Mouse (Mus musculus) CD4-positive helper T cell, adult 2 months (primary cell): Measurements from ENCODE around the gene Arhgef17.

Experiments
- DNase-seq: peaks from one replicate; pipeline ENCODE4 v3.0.0-alpha.2; 2012; ENCODE audit warnings: low read depth, missing footprints, low spot score

Arhgef17 gene

DNA sequence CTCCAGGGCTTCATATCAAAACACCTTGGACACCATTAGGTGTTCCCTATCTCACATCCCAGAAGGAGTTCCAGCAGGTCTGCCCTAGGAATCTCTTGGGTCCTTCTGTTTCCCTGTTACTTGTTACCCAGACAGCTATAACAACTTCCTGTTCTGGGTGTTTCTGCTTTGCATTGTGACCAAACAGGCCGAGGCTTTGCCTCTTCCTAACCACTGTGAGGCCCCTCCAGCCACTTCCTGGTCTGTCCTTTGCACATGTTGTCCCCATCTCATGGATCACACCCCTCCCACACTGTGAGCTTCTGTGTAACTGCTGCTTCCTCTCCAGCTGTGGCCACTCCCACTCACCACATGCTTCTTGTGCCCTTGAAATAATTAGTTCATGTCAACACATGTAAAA lies 86.5 kb downstream of the Arhgef17 start:
- peak; percentile 60 for DNase-seq

DNA sequence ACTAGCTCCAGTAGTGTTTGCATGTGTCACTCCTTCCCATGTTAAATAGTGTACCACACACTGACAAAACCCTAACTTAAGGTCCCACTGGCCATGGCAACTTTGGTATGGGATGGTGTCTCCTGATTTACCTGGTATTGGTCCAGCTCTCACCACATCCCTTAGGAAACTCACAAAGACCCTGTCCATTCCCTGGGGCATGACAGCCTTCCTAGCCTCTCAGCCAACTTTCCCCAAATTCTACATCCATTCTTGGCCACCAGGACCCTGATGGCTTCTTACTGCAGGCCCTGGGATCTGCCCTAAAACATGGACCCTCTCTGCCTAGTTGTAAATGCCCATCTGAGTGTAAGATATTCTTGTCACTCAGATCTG lies 86.9 kb downstream of the Arhgef17 start:
- no peak for DNase-seq

DNA sequence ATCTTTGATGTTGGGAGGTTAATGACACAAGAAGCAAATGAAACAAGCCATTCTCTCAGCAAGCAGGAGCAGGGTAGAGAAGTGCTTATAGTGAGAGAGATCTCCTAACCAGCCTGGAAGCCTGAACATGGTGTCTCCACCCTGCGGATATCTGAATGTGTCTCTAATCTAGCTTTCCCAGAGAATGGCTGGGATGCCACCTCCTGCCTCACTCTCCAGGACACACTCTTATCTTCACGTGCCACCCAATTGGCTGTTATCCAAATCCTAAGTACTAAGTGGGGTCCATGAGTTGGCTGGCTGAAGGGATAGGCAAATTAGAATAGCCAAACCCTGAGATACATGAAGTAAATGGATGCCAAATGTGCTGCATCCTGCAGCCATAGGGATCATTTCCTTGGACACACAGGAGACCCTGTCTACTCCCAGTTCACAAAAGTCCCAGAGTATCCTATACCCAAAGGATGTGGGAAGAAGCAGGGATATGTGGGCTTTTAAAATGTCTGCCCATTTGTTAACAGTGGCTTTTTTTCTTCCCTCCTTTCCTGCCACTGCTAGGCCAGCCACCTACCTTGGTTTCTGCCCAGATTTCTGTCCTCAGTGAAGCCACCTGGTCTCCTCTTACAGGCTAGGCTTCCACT lies 87.4 kb downstream of the Arhgef17 start:
- DNase-seq, result no peak

DNA sequence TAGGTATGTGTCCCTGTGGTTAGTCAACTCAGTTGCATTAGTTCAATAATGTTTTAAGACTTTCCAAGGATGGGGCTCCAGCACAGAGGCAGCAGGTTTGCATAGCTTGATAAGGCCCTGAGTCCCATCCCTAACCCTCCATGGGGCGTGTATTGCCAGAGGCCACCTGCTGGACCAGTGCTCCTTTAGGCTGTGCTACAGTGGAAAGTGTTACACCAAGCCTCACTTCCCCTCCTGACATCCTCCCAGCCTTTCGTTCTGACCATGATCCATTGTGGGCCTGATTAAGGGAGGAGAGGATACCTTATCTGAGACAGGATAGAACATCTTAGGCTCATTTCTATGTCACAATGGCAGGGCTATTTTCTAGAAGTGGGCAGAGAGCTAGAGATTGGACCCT lies 88.0 kb downstream of the Arhgef17 start:
- no peak for DNase-seq

DNA sequence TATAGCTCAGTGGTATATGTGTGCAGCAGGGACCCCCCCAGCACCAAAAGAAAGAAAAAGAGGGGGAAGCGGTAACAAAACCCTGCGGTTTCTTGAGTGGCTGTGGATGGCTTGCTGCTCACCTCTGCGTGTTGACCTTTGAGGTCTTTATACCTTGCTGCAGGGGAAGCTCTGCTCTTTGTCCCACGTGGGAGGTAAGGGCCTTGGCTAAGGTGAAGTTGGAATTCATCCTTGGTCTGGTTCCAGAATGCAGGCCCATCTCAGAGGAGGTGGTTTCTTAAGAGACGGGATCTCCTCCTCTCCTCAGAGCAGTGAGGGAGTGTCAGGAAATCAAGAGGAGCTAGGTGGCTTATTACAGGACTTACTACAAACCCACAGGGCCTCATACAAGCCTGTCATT lies 89.7 kb downstream of the Arhgef17 start:
- DNase-seq, result no peak

DNA sequence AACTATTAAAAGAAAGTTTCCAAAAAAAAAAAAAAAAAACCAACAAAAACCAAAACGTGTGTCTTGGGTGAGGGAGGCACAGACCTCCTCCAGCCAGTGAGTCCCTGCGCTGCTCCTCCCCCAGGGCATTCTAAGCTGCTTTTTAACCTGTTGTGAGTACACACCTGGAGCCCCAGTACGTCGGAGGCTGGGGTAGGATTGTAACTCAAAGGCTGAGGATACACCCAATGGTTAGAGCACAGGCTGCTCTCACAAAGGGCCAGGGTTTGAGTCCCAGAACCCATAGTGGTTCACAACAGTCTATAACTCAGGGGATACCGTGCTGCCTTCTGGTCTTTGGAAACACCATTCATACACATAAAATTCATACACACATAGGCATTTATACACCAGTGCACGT lies 90.3 kb downstream of the Arhgef17 start:
- no peak for DNase-seq

DNA sequence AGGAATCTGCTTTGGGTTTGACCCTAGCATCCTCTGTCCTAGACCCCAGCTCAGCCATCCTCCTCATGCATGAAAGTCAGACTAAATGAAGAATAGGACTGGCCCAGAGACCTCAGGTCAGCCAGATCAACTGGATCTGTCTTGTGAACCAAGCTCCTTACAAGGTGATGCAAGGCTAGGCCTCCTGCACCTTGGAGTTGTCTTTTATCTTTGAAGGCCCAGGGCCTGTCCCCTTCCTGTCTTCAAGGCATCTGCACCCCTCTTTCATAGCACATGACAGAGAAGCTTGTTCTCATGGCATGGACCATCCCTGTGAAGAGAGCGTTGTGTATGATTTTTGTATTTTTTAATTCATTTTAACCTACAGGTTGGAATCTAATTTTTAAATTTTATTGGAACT lies 91.0 kb downstream of the Arhgef17 start:
- no peak for DNase-seq

DNA sequence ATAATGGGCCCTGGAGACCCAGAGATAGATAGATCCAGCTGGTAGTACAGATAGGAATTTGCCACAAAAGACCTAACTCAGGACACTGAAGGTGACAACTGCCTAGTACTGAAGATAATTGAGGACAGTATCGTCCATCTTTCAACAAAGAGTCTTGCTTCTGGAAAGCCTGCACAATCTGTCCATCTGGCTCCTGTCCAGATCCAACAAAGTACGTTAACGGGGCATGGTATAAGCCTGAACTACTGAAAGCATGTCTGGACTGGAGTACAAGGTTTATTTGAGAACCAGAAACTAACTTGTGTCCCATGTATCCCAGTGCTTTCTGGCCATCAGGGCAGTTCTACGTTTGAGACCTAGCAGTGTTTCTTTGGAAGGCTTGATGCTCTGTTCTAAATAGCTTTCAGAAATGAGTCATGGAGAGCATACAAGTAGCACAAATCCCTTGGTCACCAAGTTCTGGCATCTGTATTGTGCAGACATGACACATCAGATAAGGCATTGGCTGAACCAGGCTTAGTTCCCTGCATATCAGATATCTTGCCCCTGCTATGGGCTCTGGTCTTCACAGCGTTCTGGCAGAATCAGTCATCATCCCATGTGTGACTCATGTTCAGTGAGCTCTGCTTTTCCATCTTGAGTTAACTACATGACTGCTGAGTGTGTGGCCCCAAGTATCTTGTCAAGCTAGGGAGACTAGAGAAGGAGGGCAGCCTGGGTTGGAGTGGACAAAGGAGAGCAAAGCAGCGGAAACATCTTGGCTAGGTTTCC lies 92.1 kb downstream of the Arhgef17 start:
- no peak for DNase-seq

DNA sequence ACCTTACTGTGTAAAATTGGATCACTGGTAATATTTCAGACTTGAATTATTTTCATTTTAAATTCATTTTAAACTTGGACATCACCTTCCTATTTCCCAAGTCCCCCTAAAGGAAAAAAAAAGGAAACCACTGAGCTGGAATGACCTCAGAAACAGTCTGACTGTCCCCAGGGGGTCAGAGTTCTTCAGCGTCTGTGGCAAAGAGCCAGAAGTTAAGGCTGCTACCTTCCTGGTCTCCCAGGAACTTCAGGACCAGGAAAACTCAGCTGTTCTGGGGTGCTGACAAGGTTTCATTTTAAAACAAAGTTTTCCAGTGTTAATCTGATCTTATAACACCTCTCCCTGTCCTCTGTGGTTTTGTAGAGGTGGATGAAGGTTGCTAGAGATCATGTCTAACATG lies 94.2 kb downstream of the Arhgef17 start:
- DNase-seq, result no peak

DNA sequence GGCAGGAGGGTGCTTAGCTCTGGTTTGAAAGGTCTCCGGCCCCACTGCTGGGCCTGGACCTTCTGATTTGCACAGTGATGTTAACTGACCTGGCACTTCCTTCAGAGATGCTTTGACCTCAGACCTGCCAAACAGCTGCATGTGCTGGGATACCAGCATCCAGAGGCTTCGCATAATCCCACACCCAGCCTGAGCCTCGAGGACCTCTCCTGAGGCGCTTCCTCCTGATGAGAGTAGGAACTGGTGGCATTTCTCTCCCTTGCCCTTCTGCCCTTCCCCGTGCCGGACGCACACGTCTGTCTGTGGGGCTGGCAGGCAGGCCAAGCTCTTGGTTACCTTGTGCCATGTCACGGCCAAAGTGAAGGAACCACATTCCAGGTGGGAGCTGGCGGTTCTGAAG lies 95.2 kb downstream of the Arhgef17 start:
- no peak for DNase-seq

DNA sequence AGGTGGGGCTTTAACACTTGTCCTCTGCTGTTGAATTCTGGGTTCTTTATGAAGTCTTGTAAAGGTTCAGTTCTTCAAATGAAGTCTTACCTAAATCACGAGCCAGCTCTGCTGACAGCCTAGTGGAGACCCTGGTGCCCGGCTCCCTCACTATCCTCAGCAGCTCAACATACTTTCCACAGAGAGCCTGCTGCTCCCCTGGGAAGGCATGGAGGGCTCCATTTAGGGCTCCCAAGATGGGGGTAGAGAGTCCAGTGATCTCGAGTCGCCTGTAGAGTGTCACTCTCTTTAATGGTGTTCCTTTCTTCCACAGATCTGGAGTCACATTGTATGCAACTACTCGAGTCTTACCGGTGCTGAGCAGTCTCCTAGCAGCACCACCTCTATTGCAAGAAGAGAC lies 96.2 kb downstream of the Arhgef17 start:
- no peak for DNase-seq

DNA sequence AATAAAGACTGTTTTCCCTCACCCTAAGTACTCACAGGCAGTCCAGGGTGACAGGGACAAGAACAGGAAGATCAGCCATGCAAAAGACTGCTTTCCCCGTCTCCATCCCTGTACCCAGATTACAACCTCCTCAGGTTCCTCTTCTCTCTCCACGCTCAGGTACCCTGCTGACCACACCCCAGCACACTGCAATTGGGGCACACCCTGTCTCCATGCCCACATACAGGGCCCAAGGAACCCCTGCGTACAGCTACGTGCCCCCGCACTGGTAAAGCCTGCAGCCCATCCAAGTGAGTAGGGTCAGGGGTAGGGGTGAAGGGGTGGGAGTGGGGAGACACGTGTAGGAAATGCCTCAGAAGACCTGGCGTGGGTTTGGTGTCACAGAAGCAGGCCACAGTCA lies 96.7 kb downstream of the Arhgef17 start:
- DNase-seq, result no peak

DNA sequence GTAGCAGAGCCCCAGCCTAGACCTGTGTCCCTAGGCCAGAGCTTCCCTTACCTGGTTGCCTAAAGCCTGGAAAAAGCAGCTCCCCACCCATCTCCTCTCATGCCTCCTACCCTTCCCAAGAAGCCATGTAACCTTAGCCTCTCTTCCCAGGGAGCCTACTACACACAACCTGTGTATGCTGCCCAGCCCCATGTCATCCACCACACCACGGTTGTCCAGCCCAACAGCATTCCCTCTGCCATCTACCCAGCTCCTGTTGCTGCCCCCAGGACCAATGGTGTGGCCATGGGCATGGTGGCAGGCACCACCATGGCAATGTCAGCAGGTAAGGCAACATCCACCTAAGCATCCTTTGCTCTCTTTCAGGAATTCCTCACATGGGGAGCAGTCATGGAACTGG lies 98.0 kb downstream of the Arhgef17 start:
- DNase-seq, result no peak

DNA sequence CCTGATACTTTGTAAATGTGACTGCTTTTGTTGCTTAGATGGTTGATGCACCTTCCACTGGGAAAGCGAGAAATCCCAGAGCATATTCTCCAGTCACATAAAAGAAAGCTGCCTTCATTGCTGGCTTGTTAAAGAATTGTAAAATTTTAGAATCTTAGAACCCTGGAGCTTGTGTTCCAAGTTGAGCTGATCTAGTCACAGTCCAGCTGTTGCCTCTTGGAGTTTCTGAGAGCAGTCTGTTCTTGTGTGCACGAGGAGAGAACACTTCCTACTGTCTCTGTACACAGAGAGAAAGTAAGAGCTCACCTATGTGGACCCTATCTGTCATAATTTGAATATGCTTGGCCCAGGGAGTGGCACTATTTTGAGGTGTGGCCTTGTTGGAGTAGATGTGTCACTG lies 103.4 kb downstream of the Arhgef17 start:
- DNase-seq, result no peak

DNA sequence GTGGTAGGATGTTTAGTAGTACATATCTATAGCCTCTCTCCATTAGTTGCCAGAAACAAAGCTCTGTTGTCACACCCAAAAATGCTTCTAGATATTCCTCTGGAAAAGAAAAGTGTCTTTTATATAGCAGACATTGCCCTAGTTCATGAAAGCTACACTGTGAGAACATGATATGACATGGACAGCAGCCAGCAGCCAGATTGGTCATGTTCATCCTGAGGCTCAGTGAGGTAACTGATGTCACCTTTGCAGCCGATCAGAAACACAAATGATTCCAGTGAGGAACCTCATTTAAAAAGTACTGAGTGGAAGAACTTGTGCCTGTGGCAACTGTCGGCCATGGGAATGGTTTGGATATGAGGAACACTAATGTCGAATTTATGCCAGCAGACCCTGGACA lies 107.2 kb downstream of the Arhgef17 start:
- DNase-seq, result no peak
